In the genomic region with DNA sequence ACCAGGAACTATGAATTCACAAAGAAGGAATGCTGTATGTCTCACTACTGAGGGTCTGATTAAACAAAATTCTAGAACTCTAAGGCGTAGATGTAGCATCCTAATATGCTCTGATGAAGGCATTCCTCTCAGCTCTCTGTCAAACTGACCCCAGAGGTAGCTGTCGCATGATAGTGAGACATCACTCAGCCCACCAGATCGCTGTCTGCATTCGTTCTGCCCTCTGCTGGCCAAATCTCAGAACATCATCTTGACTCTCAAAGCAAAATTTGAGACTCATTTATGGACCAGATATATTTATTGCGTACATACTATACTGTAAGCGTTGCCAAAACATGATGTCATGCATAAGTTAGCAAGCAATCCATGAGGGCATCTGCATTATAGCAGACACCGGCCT, we compare ENCODE assay signal across 8 mouse cellular contexts. TPM values are rescaled to one million over a fixed set of nuclear protein-coding genes. Genes with fewer than 3 reads are reported as not detected.
DNase-seq lines count a peak whose midpoint lies in the region; ATAC-seq and TF ChIP-seq lines count a peak whose summit lies in the region.

No protein-coding gene starts in this region.

- no peak overlapping the region for H3K9ac ChIP-seq in intestine, embryonic 14.5 days (ENCODE audit: low read length)
- H3K9ac ChIP-seq in intestine, embryonic 16.5 days (ENCODE audit: low read depth, low read length): no peak overlapping the region
- H3K9ac ChIP-seq in midbrain, postnatal 0 days (replicated peaks; ENCODE audit: low read length, poor library complexity, severe bottlenecking): no peak overlapping the region

- WGBS in intestine, embryonic 14.5 days: 25% methylated on average over 7 of the region's 7 CpGs
- WGBS in intestine, embryonic 16.5 days: 22% methylated on average over 7 of the region's 7 CpGs
- 23% methylated on average over 7 of the region's 7 CpGs for WGBS in midbrain, postnatal 0 days

- no peak overlapping the region for H3K27ac ChIP-seq in intestine, embryonic 14.5 days (ENCODE audit: low read depth)
- no peak overlapping the region for H3K27ac ChIP-seq in intestine, embryonic 16.5 days (ENCODE audit: low read length)
- H3K27ac ChIP-seq in bone marrow macrophage, adult 2 months (ENCODE audit: insufficient read depth, low read depth, low read length): no peak overlapping the region
- no peak overlapping the region for H3K27ac ChIP-seq in midbrain, postnatal 0 days (ENCODE audit: low read depth, low read length)

- intact Hi-C loops in gastrocnemius, postnatal 14 days (cut with DNase I; ENCODE audit: low total_unique reads): loop anchor here (5.0 to 10.0 kb wide), 2 partner anchors 63 to 200 kb away; a partner anchor contains a TSS
- intact Hi-C loops in left cerebral cortex, postnatal 10 days (cut with DNase I): loop anchor here (5.0 kb wide), 1 partner anchor 65 kb away; a partner anchor contains a TSS

- no peaks in the 10 kb centered on the region for H3K9me3 ChIP-seq in intestine, embryonic 14.5 days (ENCODE audit: control insufficient read depth, low read length)
- H3K9me3 ChIP-seq in intestine, embryonic 16.5 days (ENCODE audit: control insufficient read depth, low read length): no peaks in the 10 kb centered on the region
- H3K9me3 ChIP-seq in midbrain, postnatal 0 days (ENCODE audit: low read length): no peaks in the 10 kb centered on the region

- peak; percentile 75 for DNase-seq in intestine, embryonic 14.5 days (ENCODE audit: low spot score)
- DNase-seq in ES-CJ7 (ENCODE audit: low read depth, low spot score): peak; percentile 44
- DNase-seq in gastrocnemius, postnatal 14 days: peak; percentile 44
- DNase-seq in left cerebral cortex, postnatal 10 days (ENCODE audit: extremely low spot score in 1 of 2, low spot score in 2 of 2): peak; percentile 16 to 43
- DNase-seq in midbrain, postnatal 0 days (ENCODE audit: low spot score): peak; percentile 54

- no peak overlapping the region for H3K4me2 ChIP-seq in intestine, embryonic 14.5 days (ENCODE audit: low read length)
- no peak overlapping the region for H3K4me2 ChIP-seq in intestine, embryonic 16.5 days (ENCODE audit: low read depth, low read length)
- no peak overlapping the region for H3K4me2 ChIP-seq in midbrain, postnatal 0 days (ENCODE audit: low read depth, low read length, poor library complexity, severe bottlenecking)

- no peak overlapping the region for H3K4me3 ChIP-seq in intestine, embryonic 14.5 days (ENCODE audit: low read depth, low read length)
- no peak overlapping the region for H3K4me3 ChIP-seq in intestine, embryonic 16.5 days (ENCODE audit: low read length)
- H3K4me3 ChIP-seq in bone marrow macrophage, adult 2 months (ENCODE audit: insufficient read depth, low read length): no peak overlapping the region
- H3K4me3 ChIP-seq in midbrain, postnatal 0 days (ENCODE audit: low read depth, low read length): no peak overlapping the region

- no peak for ATAC-seq in intestine, embryonic 14.5 days (replicated peaks; ENCODE audit: low FRiP score, low TSS enrichment, low read depth)
- no peak for ATAC-seq in intestine, embryonic 16.5 days
- ATAC-seq in midbrain, postnatal 0 days (ENCODE audit: low FRiP score): no peak
- no peak for ATAC-seq in activated CD4-positive, CD25-positive, alpha-beta regulatory T cell, adult 4 months

- peak; percentile 85 for TF ChIP-seq CTCF in bone marrow macrophage, adult 2 months (IDR thresholded peaks at IDR 0.05; ENCODE audit: low read depth, low read length)
- TF ChIP-seq CTCF in midbrain, postnatal 0 days (IDR thresholded peaks at IDR 0.05): peak; percentile 90

- no peak for TF ChIP-seq POLR2A in bone marrow macrophage, adult 2 months (IDR thresholded peaks at IDR 0.05; ENCODE audit: borderline replicate concordance, low read depth, low read length)

- H3K4me1 ChIP-seq in intestine, embryonic 14.5 days (replicated peaks; ENCODE audit: control insufficient read depth, insufficient read depth, low read length): no peaks in the 10 kb centered on the region
- H3K4me1 ChIP-seq in intestine, embryonic 16.5 days (ENCODE audit: control insufficient read depth, insufficient read depth, low read length): no peaks in the 10 kb centered on the region
- peaks cover 10% of the 10 kb centered on the region for H3K4me1 ChIP-seq in bone marrow macrophage, adult 2 months (ENCODE audit: control insufficient read depth, insufficient read depth, low read length)
- no peaks in the 10 kb centered on the region for H3K4me1 ChIP-seq in midbrain, postnatal 0 days (ENCODE audit: insufficient read depth, low read length)

- no peaks in the 10 kb centered on the region for H3K27me3 ChIP-seq in intestine, embryonic 14.5 days (replicated peaks; ENCODE audit: control insufficient read depth, insufficient read depth, low read length)
- H3K27me3 ChIP-seq in intestine, embryonic 16.5 days (replicated peaks; ENCODE audit: control insufficient read depth, insufficient read depth, low read length): no peaks in the 10 kb centered on the region
- no peaks in the 10 kb centered on the region for H3K27me3 ChIP-seq in midbrain, postnatal 0 days (ENCODE audit: insufficient read depth, low read length)

- H3K36me3 ChIP-seq in intestine, embryonic 14.5 days (ENCODE audit: control insufficient read depth, insufficient read depth, low read length): no peaks in the 10 kb centered on the region
- no peaks in the 10 kb centered on the region for H3K36me3 ChIP-seq in intestine, embryonic 16.5 days (ENCODE audit: control insufficient read depth, insufficient read depth, low read length)
- no peaks in the 10 kb centered on the region for H3K36me3 ChIP-seq in midbrain, postnatal 0 days (ENCODE audit: insufficient read depth, low read length)

RNA-seq across cellular contexts. Expression of a gene that starts 11.3 kb away (rescaled TPM):
- polyA plus RNA-seq in intestine, embryonic 14.5 days (2014; fragmentation: Nextera tagmentation; extraction: Ambion mirVana): 73.1 and 74.5 TPM in 2 replicates
- 57.7 and 66.6 TPM in 2 replicates for polyA plus RNA-seq in intestine, embryonic 16.5 days (2015; fragmentation: Nextera tagmentation; extraction: Ambion mirVana)
- polyA plus RNA-seq in bone marrow macrophage, adult 2 months (2012; ENCODE audit: insufficient read depth, insufficient read length, missing spikeins): 1.7 and 5.0 TPM in 2 replicates
- total RNA-seq in gastrocnemius, postnatal 14 days (2021): under 1 TPM; 0.59 to 0.60 TPM
- not detected for total RNA-seq in left cerebral cortex, postnatal 10 days (2021)
- total RNA-seq in midbrain, postnatal 0 days (2014; rRNA removed): not detected in 2 replicates
- 0.27 TPM in 1 of 2 replicates, not detected in the other for polyA plus RNA-seq in midbrain, postnatal 0 days (2015; fragmentation: Nextera tagmentation; extraction: Ambion mirVana)
- not detected for polyA plus RNA-seq in activated CD4-positive, CD25-positive, alpha-beta regulatory T cell, adult 4 months (2017; shearing (Covaris generic))

RNA-seq across cellular contexts. Expression of a gene that starts 28.5 kb away (rescaled TPM):
- polyA plus RNA-seq in intestine, embryonic 14.5 days (2014; fragmentation: Nextera tagmentation; extraction: Ambion mirVana): 29.7 and 35.7 TPM in 2 replicates
- polyA plus RNA-seq in intestine, embryonic 16.5 days (2015; fragmentation: Nextera tagmentation; extraction: Ambion mirVana): 15.6 and 16.4 TPM in 2 replicates
- 2.4 and 4.2 TPM in 2 replicates for polyA plus RNA-seq in bone marrow macrophage, adult 2 months (2012; ENCODE audit: insufficient read depth, insufficient read length, missing spikeins)
- total RNA-seq in gastrocnemius, postnatal 14 days (2021): 1 to 10 TPM; 4.7 to 5.9 TPM
- total RNA-seq in left cerebral cortex, postnatal 10 days (2021): 1 to 10 TPM; 4.8 to 5.2 TPM
- total RNA-seq in midbrain, postnatal 0 days (2014; rRNA removed): 15.5 and 16.6 TPM in 2 replicates
- 17.1 and 19.5 TPM in 2 replicates for polyA plus RNA-seq in midbrain, postnatal 0 days (2015; fragmentation: Nextera tagmentation; extraction: Ambion mirVana)
- polyA plus RNA-seq in activated CD4-positive, CD25-positive, alpha-beta regulatory T cell, adult 4 months (2017; shearing (Covaris generic)): under 1 TPM in 1 of 2 experiments, not detected in 1; 0.56 TPM

RNA-seq across cellular contexts. Expression of a gene that starts 39.6 kb away (rescaled TPM):
- 3.2 and 3.3 TPM in 2 replicates for polyA plus RNA-seq in intestine, embryonic 14.5 days (2014; fragmentation: Nextera tagmentation; extraction: Ambion mirVana)
- 1.7 and 2.0 TPM in 2 replicates for polyA plus RNA-seq in intestine, embryonic 16.5 days (2015; fragmentation: Nextera tagmentation; extraction: Ambion mirVana)
- polyA plus RNA-seq in bone marrow macrophage, adult 2 months (2012; ENCODE audit: insufficient read depth, insufficient read length, missing spikeins): 14.1 and 14.4 TPM in 2 replicates
- 10 to 100 TPM; 12.2 to 12.3 TPM for total RNA-seq in gastrocnemius, postnatal 14 days (2021)
- 100 to 1,000 TPM; 486 to 524 TPM for total RNA-seq in left cerebral cortex, postnatal 10 days (2021)
- total RNA-seq in midbrain, postnatal 0 days (2014; rRNA removed): 188 and 214 TPM in 2 replicates
- polyA plus RNA-seq in midbrain, postnatal 0 days (2015; fragmentation: Nextera tagmentation; extraction: Ambion mirVana): 38.6 and 46.2 TPM in 2 replicates
- 1 to 10 TPM; 3.7 to 3.8 TPM for polyA plus RNA-seq in activated CD4-positive, CD25-positive, alpha-beta regulatory T cell, adult 4 months (2017; shearing (Covaris generic))
